8 mouse cellular contexts compared by ENCODE assay signal in the genomic region with DNA sequence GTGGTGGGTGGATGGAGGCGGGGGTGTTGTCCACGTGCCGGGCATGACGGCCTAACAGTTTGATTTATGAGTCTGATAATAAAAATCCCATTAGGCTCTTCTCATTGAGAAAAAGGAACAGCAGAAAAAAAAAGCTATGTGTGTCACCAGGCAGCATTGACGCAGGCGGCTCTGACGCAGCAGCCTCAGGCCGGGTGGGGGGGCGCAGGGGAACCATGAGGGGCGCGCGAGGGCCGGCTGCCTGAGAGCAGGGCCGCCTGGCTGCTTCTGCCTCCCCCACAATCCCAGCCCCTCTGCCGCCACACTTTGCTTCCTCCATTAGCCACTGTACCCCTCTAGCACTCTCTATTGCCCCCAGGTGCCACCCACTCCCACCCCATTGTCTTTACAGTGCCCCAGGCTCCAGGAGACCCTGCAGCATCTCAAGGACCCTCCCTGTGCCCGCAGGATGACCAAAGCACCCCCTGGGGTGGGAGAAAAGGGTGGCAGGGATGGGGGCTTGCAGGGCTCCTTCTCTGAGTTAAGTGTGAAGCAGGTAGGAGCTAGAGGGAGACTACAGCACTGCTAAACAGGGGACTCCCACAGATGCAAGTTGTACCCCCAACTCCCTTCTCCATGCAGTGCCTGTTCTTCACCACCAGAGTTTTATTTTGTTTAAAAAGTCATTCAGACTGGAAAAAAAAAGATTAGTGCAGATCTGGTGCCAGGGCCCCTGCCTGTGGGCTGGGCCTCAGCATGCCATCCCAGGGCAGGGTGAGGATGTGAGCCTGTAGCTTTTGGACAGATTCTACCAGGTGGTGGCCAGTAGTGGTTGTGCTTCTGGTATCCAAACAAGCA. TPM values are rescaled to one million over a fixed set of nuclear protein-coding genes. Genes with fewer than 3 reads are reported as not detected.
DNase-seq lines count a peak whose midpoint lies in the region; ATAC-seq and TF ChIP-seq lines count a peak whose summit lies in the region.
"Had no signal": no experiment of that assay in that cellular context is flagged by ENCODE, and none has a peak within 500 bp of the region (broad histone marks: within the 10 kb centered on the region; RNA-seq: fewer than 3 reads in every experiment).

No protein-coding gene starts in this region.

- no peaks in the 10 kb centered on the region for H3K36me3 ChIP-seq in embryonic facial prominence, embryonic 10.5 days (replicated peaks)
- H3K36me3 ChIP-seq in intestine, embryonic 16.5 days (ENCODE audit: control insufficient read depth, insufficient read depth, low read length): no peaks in the 10 kb centered on the region
- no peaks in the 10 kb centered on the region for H3K36me3 ChIP-seq in neural tube, embryonic 11.5 days (ENCODE audit: control insufficient read depth, insufficient read depth, low read length)

- under 1% methylated on average over 16 of the region's 16 CpGs for WGBS in embryonic facial prominence, embryonic 10.5 days
- 1% methylated on average over 16 of the region's 16 CpGs for WGBS in intestine, embryonic 16.5 days
- under 1% methylated on average over 14 of the region's 16 CpGs for WGBS in neural tube, embryonic 11.5 days

- peak overlapping the region; percentile 41 for H3K9ac ChIP-seq in intestine, embryonic 16.5 days (ENCODE audit: low read depth, low read length)
- H3K9ac ChIP-seq in neural tube, embryonic 11.5 days (ENCODE audit: low read length): no peak overlapping the region; the same call in 1 of the 2 replicates

- no peak for TF ChIP-seq POLR2A in brain, embryonic 14.5 days (IDR thresholded peaks at IDR 0.05; ENCODE audit: borderline replicate concordance, extremely low read depth, insufficient read depth, insufficient read length, poor library complexity, severe bottlenecking)

- peak; percentile 79 for ATAC-seq in intestine, embryonic 16.5 days
- peak; percentile 90 for ATAC-seq in neural tube, embryonic 11.5 days (ENCODE audit: insufficient read depth, low FRiP score, low TSS enrichment)

- peak; percentile 97 for DNase-seq in brain, embryonic 14.5 days (ENCODE audit: low read depth)
- DNase-seq in embryonic facial prominence, embryonic 10.5 days (ENCODE audit: low spot score): peak; percentile 91
- peak; percentile 59 to 69 for DNase-seq in heart, adult 18-20 months
- DNase-seq in left cerebral cortex, postnatal 4 days: peak; percentile 94
- DNase-seq in neural tube, embryonic 11.5 days (ENCODE audit: low spot score): peak; percentile 89
- peak; percentile 79 for DNase-seq in thymus, postnatal 14 days

- H3K27ac ChIP-seq in embryonic facial prominence, embryonic 10.5 days (replicated peaks): peak overlapping the region; percentile 89
- H3K27ac ChIP-seq in intestine, embryonic 16.5 days (ENCODE audit: low read length): no peak overlapping the region
- H3K27ac ChIP-seq in neural tube, embryonic 11.5 days (ENCODE audit: low read depth, low read length): no peak overlapping the region

- H3K4me3 ChIP-seq in embryonic facial prominence, embryonic 10.5 days: peak overlapping the region; percentile 53
- H3K4me3 ChIP-seq in intestine, embryonic 16.5 days (ENCODE audit: low read length): no peak overlapping the region
- no peak overlapping the region for H3K4me3 ChIP-seq in neural tube, embryonic 11.5 days (ENCODE audit: low read depth, low read length)

- TF ChIP-seq CTCF in brain, embryonic 14.5 days (IDR thresholded peaks at IDR 0.05; ENCODE audit: borderline replicate concordance, extremely low read depth, insufficient read depth, insufficient read length): 0 out of 2 replicates have a peak, but pooled peaks have one; percentile 2

- peak overlapping the region; percentile 28; the same call in 1 of the 2 replicates for H3K4me2 ChIP-seq in intestine, embryonic 16.5 days (ENCODE audit: low read depth, low read length)
- peak overlapping the region; percentile 25 for H3K4me2 ChIP-seq in neural tube, embryonic 11.5 days (ENCODE audit: low read depth)

- no peaks in the 10 kb centered on the region for H3K9me3 ChIP-seq in embryonic facial prominence, embryonic 10.5 days
- no peaks in the 10 kb centered on the region for H3K9me3 ChIP-seq in intestine, embryonic 16.5 days (ENCODE audit: control insufficient read depth, low read length)
- H3K9me3 ChIP-seq in neural tube, embryonic 11.5 days (ENCODE audit: control insufficient read depth, low read length): no peaks in the 10 kb centered on the region

- peaks cover 20% of the 10 kb centered on the region for H3K27me3 ChIP-seq in embryonic facial prominence, embryonic 10.5 days (replicated peaks; ENCODE audit: low read depth, poor library complexity, severe bottlenecking)
- peaks cover 3% of the 10 kb centered on the region; the same call in 1 of the 2 replicates for H3K27me3 ChIP-seq in intestine, embryonic 16.5 days (replicated peaks; ENCODE audit: control insufficient read depth, insufficient read depth, low read length)
- peaks cover 19% of the 10 kb centered on the region; the same call in 1 of the 2 replicates for H3K27me3 ChIP-seq in neural tube, embryonic 11.5 days (ENCODE audit: control insufficient read depth, insufficient read depth, low read length)

- H3K4me1 ChIP-seq in embryonic facial prominence, embryonic 10.5 days: peaks cover 36% of the 10 kb centered on the region
- peaks cover 12% of the 10 kb centered on the region for H3K4me1 ChIP-seq in intestine, embryonic 16.5 days (ENCODE audit: control insufficient read depth, insufficient read depth, low read length)
- H3K4me1 ChIP-seq in neural tube, embryonic 11.5 days (ENCODE audit: control insufficient read depth, insufficient read depth, low read length): peaks cover 16% of the 10 kb centered on the region

- intact Hi-C loops in left cerebral cortex, postnatal 4 days (cut with DNase I): no loop called here

RNA-seq across cellular contexts. Expression of a gene that starts 16.6 kb away (rescaled TPM):
- 33.0 and 33.4 TPM in 2 replicates for polyA plus RNA-seq in brain, embryonic 14.5 days (2012; rRNA removed)
- polyA plus RNA-seq in embryonic facial prominence, embryonic 10.5 days (2016; fragmentation: Nextera tagmentation; extraction: Ambion mirVana): 2.2 and 3.0 TPM in 2 replicates
- total RNA-seq in heart, adult 18-20 months (2021): 1 to 10 TPM; 2.4 to 3.6 TPM
- 0.61 and 1.0 TPM in 2 replicates for polyA plus RNA-seq in intestine, embryonic 16.5 days (2015; fragmentation: Nextera tagmentation; extraction: Ambion mirVana)
- 100 to 1,000 TPM in 1 of 2 experiments, 10 to 100 TPM in 1; 84.9 to 106 TPM for total RNA-seq in left cerebral cortex, postnatal 4 days (2021)
- polyA plus RNA-seq in neural tube, embryonic 11.5 days (2014; fragmentation: Nextera tagmentation; extraction: Ambion mirVana): 5.9 and 7.5 TPM in 2 replicates

RNA-seq across cellular contexts. Expression of a gene that starts 58.2 kb away (rescaled TPM):
- polyA plus RNA-seq in brain, embryonic 14.5 days (2012; rRNA removed): not detected in 2 replicates
- polyA plus RNA-seq in embryonic facial prominence, embryonic 10.5 days (2016; fragmentation: Nextera tagmentation; extraction: Ambion mirVana): not detected in 2 replicates
- total RNA-seq in heart, adult 18-20 months (2021): not detected
- not detected in 2 replicates for polyA plus RNA-seq in intestine, embryonic 16.5 days (2015; fragmentation: Nextera tagmentation; extraction: Ambion mirVana)
- not detected for total RNA-seq in left cerebral cortex, postnatal 4 days (2021)
- polyA plus RNA-seq in neural tube, embryonic 11.5 days (2014; fragmentation: Nextera tagmentation; extraction: Ambion mirVana): not detected in 2 replicates
- polyA plus RNA-seq: testis, adult 2 months had no signal
